11 mouse cellular contexts compared by ENCODE assay signal in genomic region chr17:84166135-84166860, GRCm38 (mm10). TPM values are rescaled to one million over a fixed set of nuclear protein-coding genes. Genes with fewer than 3 reads are reported as not detected.
DNase-seq lines count a peak whose midpoint lies in the region; ATAC-seq lines count a peak whose summit lies in the region.
"Had no signal": no experiment of that assay in that cellular context is flagged by ENCODE, and none has a peak within 500 bp of the region (broad histone marks: within the 10 kb centered on the region; RNA-seq: fewer than 3 reads in every experiment).

No protein-coding gene starts in this region.

- H3K36me3 ChIP-seq in megakaryocyte, embryonic 14.5 days (replicated peaks; ENCODE audit: low read length): peaks cover 53% of the 10 kb centered on the region
- no peaks in the 10 kb centered on the region for H3K36me3 ChIP-seq in hindbrain, embryonic 10.5 days

- peak; percentile 35 for ATAC-seq in CD4-positive, CD25-positive, alpha-beta regulatory T cell, adult 4 months

- WGBS in hindbrain, embryonic 10.5 days: 89% methylated on average over 9 of the region's 9 CpGs

- peak; percentile 2 to 16 for DNase-seq in adrenal gland, adult (ENCODE audit: inconsistent age in 2 of 2, low spot score in 1 of 2)
- no peak for DNase-seq in adrenal gland, postnatal 25 days
- DNase-seq in left cerebral cortex, postnatal 4 days: peak; percentile 0
- no peak for DNase-seq in left cerebral cortex, adult 18-20 months (ENCODE audit: low spot score in 2 of 2)
- no peak for DNase-seq in retina, embryonic 14.5 days (ENCODE audit: low spot score)
- DNase-seq in hindbrain, embryonic 10.5 days (ENCODE audit: low spot score): no peak
- DNase-seq: cerebellum, adult 9-10 months; kidney, adult 9 months had no signal

- H3K27ac ChIP-seq in hindbrain, embryonic 10.5 days: no peak overlapping the region

- no peaks in the 10 kb centered on the region for H3K9me3 ChIP-seq in megakaryocyte, embryonic 14.5 days
- no peaks in the 10 kb centered on the region for H3K9me3 ChIP-seq in hindbrain, embryonic 10.5 days

- H3K4me1 ChIP-seq in megakaryocyte, embryonic 14.5 days: peaks cover 74% of the 10 kb centered on the region
- peaks cover 17% of the 10 kb centered on the region for H3K4me1 ChIP-seq in hindbrain, embryonic 10.5 days (replicated peaks)

- intact Hi-C loops in left cerebral cortex, postnatal 4 days (cut with DNase I): no loop called here

- H3K27me3 ChIP-seq in megakaryocyte, embryonic 14.5 days (replicated peaks): no peaks in the 10 kb centered on the region
- H3K27me3 ChIP-seq in hindbrain, embryonic 10.5 days (ENCODE audit: insufficient read depth, poor library complexity, severe bottlenecking): no peaks in the 10 kb centered on the region

- H3K4me3 ChIP-seq in megakaryocyte, embryonic 14.5 days (replicated peaks): peak overlapping the region; percentile 16
- no peak overlapping the region for H3K4me3 ChIP-seq in hindbrain, embryonic 10.5 days
- H3K4me3 ChIP-seq: erythroblast, embryonic 14.5 days had no signal

RNA-seq across cellular contexts. Expression of gene Zfp36l2, which starts 21.4 kb away (rescaled TPM):
- total RNA-seq in adrenal gland, postnatal 25 days (2021): 52.0 and 56.5 TPM in 2 replicates
- 10 to 100 TPM; 23.3 to 24.3 TPM for total RNA-seq in left cerebral cortex, postnatal 4 days (2021)
- 10 to 100 TPM; 24.8 to 25.1 TPM for total RNA-seq in left cerebral cortex, adult 18-20 months (2021)
- 10 to 100 TPM; 26.9 to 79.1 TPM for polyA plus RNA-seq in CD4-positive, CD25-positive, alpha-beta regulatory T cell, adult 4 months (2017; shearing (Covaris generic))
- 174 and 534 TPM in 2 replicates for polyA plus RNA-seq in megakaryocyte, embryonic 14.5 days (2012; ENCODE audit: insufficient read depth, low replicate concordance)
- 9.3 and 9.9 TPM in 2 replicates for polyA plus RNA-seq in hindbrain, embryonic 10.5 days (2016; fragmentation: Nextera tagmentation; extraction: Ambion mirVana)

Comparison
In these comparisons a context has a peak if more than half of its experiments do, and no peak if none do; other contexts are left out.
1. DNase-seq: peak in adrenal gland, adult (2 of 2) and left cerebral cortex, postnatal 4 days (single experiment); none in adrenal gland, postnatal 25 days (single experiment), left cerebral cortex, adult 18-20 months (0 of 2), retina, embryonic 14.5 days (single experiment) and hindbrain, embryonic 10.5 days (single experiment).